Mouse (Mus musculus) urinary bladder, postnatal 36 days (tissue): Measurements from ENCODE around the gene Paqr3.

Source experiments
- DNase-seq, 2 experiments: peaks; one replicate each; pipeline ENCODE4 v3.0.0; 2022; ENCODE audit warnings: low spot score in 2 of 2, mixed read lengths in 1 of 2

The Paqr3 gene

DNA sequence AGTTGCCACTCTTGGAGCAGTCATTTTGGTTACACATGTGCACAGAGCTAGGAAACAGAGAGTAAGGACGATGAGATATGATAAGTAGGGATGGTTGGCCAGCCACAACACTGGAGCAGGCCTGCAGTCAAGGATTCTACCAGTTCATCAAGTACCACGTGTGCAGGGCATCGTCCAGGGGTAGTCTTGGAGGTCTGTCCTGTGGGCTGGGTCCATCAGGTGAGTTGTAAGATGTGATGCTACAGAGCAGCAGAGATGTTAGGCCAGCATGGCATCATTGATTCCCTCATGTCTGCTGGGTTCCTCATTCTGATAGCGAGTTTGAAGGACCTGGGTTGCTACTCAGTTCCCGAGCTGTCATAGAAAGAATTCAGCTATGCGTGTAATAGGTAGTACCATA, 26.3 kb downstream of the Paqr3 start:
- no peak for DNase-seq

DNA sequence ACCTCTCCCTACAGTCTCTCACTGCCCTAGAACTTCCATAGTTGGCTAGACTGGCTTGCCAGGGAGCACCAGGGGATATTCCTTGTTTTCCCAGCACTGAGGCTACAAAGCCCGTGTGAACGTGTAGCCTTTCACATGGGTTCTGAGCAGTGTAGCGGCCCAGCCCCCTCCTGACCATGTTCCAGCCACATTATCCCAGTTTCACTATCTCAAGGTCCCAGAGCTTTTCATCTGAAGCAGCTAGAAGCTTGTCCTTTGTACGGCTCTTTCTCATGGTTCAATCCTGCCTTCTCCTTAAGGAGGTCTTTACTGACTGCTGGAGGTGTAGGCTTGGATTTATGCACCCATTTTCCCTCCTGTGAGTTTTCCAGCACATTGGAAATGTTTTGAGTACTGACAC, 26.9 kb downstream of the Paqr3 start:
- DNase-seq = no peak

DNA sequence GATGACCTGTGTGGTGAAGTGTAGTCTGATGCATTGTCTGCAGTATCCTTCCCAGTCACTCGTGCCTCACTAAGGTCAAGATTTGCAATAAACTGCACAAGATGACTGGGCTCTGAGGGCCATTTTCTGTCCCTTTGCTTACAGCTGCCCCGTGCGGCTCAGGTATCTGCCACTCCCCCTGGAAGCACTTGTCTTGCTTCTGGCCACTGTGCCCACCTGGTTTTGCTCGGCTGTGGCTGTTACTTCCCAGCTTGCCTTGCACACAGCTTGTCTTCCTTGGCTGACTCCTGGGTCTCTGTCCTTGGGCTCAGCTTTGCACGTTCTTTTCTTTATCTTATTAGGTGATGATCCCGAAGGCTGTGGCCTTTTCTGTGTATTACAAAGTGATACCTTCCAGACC, 27.7 kb downstream of the Paqr3 start:
- no peak for DNase-seq

DNA sequence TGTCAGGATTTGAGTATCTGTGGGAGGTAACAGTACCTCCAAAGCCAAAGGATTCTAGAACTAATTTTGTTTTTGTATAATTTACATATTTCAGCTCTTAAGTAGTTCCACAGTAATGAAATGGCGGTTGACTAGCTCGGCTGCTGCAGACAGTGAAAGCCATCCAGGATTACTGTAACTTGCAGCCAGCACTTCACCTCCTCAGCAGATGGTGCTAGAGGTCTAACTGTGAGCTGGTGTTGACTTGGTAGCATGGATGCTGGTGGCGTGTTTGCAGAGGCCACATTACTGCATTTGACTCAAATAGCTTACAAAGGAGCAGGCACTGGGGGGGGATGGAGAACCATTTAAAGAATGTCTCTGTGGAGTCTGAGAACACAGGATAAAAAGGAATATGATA, 29.9 kb downstream of the Paqr3 start:
- peak; percentile 25 to 33 for DNase-seq

DNA sequence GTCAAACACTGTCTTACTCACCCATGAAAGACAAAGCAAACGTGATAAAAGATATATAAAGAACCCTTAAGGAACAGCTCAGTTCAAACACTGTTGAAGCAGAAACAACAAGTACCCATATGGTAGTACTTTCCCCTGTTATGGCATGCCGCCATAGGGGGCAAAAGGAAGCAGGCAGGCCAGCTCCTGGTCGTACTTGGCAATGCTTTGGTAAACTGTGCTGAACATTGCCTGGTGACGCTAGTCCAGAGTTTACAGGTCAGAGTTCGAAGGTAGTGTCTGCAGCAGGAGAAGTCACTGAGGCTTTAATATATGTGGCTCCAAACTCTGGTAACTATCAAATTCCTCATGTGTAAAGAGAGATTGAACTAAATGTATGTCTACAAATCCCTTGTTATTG, 32.8 kb downstream of the Paqr3 start:
- DNase-seq = no peak

DNA sequence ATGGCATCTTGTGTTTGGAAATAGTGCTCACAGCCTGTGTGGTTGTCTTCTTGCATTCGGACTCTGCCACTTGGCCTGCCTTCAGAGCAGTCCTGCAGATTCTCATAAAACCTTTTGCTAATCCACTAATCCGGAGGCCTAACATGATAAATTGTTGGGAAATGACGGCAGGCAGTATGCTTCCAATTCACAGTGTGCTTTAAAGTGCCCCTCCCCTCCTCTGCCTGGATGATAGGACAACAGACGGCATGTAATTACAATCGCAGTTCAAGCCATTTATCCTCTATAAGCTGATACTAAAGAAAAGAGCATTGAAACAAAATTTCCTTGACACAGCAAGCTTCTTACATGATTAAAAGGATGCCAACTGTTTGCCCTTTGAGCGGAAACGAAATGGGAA, 33.7 kb downstream of the Paqr3 start:
- no peak for DNase-seq

DNA sequence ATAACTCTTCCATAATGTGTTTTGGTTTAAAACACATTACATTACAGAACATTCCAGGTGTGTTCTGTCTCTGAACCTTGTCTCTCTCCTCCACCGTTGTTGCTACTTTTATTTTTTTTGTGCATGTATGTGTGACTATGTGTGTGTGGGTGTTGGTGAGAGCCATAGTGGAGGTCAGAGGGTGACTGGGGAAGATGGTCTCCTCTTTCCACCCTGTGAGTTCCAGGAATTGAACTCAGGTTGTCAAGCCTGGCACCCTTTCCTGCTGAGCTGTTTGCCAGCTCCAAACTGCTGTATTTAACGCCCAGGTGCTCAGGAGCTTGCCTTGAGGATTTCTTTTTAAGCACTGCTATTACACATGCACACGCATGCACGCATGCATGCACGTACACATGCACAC, 35.2 kb downstream of the Paqr3 start:
- DNase-seq = no peak

DNA sequence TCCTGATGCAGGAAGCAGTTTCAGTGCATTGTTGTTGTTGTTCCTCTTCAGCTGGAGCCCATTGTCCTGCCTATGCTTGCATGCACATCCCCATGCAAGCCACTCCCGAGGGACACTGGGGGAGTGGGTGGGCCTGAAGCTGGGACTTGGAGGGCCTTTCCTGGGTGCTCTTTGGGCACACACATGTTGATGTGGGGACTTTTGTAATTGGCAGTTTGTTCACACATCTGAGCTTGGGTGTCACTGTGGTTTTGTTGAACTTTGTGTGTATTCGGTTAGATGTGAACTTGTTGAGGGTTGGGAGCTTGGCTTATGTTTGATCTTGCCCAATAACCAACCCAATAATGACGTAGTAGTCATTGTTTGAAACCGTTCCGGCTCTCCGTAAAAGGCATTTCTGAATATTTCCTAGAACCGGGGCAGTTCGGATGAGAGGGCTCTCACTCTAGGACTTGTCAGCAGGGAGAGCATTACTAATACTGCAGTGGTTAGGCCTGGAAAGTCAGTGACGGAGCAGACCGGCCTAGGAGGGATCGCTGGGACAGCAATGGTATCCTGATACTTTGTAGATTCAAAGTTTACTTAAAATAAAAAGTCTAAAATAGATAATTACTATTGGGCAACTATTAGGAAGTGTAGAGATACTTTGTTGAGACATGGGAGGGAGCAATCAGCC, 35.8 kb downstream of the Paqr3 start:
- no peak for DNase-seq

DNA sequence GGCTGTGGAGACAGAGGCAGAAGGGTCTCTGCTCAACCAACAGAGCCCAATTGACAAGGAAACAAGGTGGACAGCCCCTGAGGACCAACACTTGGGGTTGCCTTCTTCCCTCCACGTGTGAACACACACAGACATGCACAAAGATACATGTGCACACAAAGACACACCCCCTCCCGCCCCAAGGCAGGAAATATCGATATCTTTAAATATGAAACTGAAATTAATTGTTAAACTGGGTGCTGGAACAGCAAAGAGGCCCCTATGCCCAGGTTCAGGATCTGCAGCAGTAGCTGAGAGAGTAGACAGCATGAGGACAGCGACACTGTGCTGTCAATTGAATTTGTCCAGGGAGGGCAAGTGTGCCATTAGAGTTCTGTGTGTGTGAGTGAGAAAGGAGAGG, 45.6 kb downstream of the Paqr3 start:
- DNase-seq = no peak

DNA sequence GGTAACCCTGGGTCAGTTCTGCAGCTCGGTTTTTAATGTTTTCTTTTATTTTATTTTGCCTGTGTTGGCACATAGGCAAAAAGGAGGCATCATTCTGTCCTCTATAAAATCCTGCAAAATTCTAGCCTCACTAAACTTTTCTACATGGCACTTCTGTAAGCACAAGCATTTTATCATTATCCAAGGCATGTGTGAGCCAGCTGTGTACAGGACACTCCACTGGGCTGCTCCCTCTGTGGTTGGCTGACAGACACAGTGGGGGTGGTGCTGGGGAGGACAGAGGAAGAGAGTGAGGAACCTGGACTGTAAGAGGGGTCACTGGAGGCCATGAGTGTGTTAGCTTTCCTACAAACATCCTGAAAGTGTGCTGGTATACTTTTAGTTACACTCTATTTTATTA, 49.4 kb downstream of the Paqr3 start:
- no peak for DNase-seq

DNA sequence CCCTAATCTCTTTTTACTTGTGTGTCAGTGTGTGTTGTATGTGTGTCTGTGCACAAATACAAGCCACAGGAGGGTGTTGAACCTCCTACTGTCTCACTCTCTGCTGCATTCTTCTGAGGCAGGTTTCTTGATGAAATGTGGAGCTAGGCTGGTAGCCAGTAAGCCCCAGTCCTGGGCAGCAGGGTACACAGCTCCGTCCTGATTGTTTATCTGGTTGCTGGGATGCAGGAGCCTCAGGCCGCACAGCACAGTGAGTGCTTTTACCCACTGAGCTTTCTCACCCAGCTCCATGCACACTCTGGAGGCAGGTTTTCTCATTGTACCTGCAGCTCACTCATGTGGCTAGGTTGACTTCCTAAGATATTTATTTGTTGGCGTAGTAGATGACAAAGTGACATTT, 50.5 kb downstream of the Paqr3 start:
- no peak for DNase-seq

DNA sequence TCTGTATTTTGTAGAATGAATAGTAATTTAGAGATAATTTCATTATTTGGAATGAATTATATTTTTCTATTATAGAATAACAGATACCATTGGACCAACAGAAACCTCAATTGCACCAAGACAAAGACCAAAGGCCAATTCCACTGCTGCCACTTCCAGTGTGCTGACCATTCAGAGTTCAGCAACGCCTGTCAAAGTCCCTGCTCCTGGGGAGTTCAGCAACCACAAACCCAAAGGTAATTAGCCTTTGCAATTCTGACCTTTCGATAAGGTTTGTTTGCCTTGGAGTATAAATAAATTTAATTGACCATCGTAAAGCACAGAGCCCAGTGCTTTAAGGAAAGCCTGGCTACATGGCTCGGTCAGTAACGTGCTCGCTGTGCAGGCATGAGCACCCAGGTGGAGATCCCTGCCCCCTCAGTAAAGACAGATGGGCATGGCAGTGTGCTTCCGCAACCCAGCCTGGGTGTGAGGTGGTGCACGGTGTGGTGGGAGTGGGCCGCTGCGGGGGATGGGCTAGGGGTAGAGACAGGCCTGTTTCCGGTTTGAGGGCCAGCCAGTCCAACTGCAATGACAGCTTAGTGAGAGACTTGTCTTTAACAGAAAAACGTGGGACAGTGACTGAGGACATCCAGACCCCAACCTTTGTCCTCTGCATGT, 54.5 kb downstream of the Paqr3 start:
- DNase-seq = no peak

DNA sequence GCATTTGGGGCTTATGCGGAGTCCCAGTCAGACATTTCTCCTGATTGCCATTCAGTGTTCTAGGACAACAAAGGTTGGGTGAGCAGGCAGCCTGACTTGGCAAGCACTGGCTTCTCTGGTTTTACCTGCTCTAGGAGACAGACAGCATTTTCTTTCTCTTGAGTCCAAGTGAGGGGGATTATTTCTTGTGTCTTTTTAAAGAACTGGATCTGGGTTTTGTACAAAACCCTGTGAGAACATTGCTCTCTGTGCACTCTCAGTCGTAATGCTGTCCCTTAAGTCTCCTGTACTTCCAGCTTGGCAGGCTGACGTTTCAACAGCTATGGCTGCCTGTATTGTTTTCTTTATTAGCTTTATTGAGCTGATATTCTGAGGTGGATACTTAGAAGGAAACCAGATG, 55.0 kb downstream of the Paqr3 start:
- no peak for DNase-seq

DNA sequence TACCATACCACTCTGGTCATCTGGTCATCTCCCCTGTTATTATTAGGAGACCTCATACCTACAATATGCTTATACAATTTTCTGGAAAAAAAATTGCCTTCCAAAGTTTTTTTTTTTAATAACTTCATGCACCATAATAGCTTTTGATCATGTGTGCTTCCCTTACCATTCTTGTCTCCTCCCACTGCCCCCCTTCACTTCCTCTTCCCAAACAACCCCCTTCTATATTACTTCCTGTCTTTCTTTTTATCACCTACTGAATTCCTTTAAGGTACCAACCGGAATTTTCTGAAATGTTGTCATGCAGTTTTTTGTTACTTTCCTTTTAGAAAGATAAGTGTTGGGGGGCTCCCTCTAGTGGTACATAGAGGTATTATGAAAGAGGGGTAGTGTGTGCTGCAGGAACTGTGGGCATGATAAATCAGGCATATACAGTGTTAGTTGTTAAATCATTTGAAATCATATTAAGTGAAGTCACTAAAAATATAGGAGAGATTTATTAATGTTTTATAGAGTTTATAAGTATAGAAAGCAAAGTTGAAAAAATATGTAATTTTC, 55.8 kb downstream of the Paqr3 start:
- DNase-seq = no peak

DNA sequence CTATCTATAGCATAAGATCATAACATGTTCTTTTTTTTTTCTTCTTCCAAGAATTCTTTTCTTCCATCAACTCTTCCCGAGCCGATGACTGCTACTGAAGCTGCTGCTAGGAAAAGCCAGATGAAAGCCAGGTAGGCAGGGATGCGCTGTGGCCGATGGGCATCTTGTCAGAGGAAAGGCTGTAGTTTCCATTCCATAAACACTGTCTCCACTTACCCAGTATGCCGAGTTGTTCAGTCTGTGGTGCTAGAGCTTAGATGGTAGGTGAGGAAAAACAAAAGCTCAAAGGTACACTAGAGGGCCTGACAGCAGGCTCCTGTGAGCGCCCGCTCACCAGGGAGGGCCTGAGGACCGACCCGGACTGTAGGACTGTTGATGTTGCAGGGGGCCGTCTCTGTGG, 56.6 kb downstream of the Paqr3 start:
- no peak for DNase-seq

DNA sequence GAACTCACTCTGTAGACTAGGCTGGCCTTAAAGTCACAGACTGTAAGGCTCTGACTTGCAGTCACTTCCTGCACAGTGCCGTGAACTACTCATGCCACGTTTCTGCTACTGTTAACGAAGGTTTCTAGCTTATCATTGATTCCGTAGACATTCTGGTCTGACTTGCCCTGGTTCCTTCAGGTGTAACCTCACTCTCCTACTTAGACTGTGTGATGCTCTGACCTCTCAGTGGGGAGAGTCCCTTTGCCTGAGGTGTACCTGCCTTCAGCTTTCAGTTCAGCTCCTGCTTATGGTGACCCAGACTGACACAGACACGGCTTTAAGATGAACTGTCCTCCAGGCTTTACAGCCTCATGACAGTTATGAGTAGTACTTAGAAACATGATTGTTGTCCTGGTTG, 57.2 kb downstream of the Paqr3 start:
- no peak for DNase-seq

DNA sequence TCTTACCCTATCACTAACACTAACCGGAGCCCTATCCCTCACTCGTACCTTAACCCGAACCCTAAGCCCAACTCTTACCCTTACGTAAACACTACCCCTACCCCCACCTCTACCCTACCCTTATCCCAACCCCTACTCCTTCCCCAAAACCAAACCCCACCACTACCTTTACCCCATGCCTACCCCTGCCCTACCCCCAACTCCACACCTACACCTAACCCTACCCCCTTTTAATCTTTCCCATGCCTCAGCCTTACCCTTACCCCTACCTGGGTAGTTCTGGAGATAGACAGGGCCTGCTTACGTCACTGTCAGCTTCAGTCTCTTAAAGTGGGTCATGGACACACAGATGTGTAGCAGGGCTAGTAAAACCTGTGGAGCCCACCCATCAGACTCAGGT, 62.5 kb downstream of the Paqr3 start:
- no peak for DNase-seq

DNA sequence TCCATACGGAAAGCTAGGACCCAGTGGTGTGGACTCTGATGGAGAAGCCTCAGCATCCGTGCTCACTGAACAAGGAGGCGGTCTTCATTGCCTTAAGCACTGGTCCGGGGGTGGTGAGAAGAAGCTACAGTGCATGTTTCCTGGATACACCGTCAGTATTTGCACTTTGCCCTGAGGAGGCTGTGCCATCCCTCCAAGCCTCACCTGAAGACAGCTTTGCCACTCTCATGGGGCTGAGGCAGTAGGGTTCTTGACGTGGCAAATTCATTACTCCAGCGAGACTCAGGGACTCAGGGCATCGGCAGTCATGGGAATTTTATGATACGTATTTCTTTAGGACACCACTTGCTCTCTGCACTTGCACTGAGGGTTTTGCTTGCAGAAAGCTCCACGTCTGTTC, 64.7 kb downstream of the Paqr3 start:
- no peak for DNase-seq

DNA sequence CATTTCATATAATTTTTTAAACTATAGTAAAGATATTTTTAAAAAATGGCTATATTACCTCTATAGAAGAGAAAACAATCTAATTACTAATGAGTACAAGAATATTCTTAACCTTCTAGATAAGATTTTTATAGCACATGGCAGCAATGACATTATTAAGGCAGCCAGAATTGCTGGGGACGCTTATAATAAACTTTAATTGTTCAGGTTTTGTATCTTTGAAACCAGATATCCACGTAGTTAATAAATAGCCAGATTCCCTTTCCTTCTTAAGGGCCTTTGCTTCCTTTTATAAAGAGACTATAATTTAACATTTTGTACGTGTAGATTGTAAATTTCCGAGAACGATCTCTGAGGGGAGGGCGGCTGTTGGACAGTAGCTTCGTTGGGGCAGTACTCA, 66.1 kb downstream of the Paqr3 start:
- DNase-seq = no peak
